Mouse (Mus musculus) heart, postnatal 0 days (tissue): ENCODE data around the gene Ccdc22.

Experiments used
- CTCF ChIP-seq: IDR thresholded peaks from 2 replicates; pipeline ENCODE4 v1.5.1; 2016; ENCODE audit warnings: antibody characterized with exemption, control low read depth, low read depth
- EP300 ChIP-seq: IDR thresholded peaks from 2 replicates; pipeline ENCODE4 v1.6.1; 2016; ENCODE audit warnings: antibody characterized with exemption, low read depth

GRCm38 (mm10) chrX:7563076-7563475, 42.2 kb downstream of the Ccdc22 start:
- TF ChIP-seq CTCF (no peak), EP300 (no peak)
